Mouse (Mus musculus) stomach, embryonic 14.5 days (tissue): ENCODE results near the gene Ankrd45. TPM values are rescaled to one million over a fixed set of nuclear protein-coding genes. Genes with fewer than 3 reads are reported as not detected.

Experiments
- ATAC-seq: fragments of 200-750 bp; cut with Nextera tagmentation; 2 replicates; pipeline ENCODE4 v1.8.0; 2017; ENCODE audit warnings: low read depth, moderate TSS enrichment; ENCODE audit not compliant: insufficient number of reproducible peaks, insufficient read depth, low FRiP score
- H3K27ac ChIP-seq: fragments of 300-500 bp; sonication (generic); 2 replicates; pipeline ENCODE4 v1.5.1; 2014; ENCODE audit warnings: mild to moderate bottlenecking, low read length, moderate library complexity, mixed read lengths
- H3K27me3 ChIP-seq: fragments of 300-500 bp; sonication (generic); 2 replicates; pipeline ENCODE4 v1.6.1; 2014; ENCODE audit warnings: low read length, control low read depth, mixed read lengths; ENCODE audit not compliant: control insufficient read depth, insufficient read depth
- H3K36me3 ChIP-seq: fragments of 300-500 bp; sonication (generic); 2 replicates; pipeline ENCODE4 v1.6.1; 2014; ENCODE audit warnings: mild to moderate bottlenecking, control low read depth, low read length, moderate library complexity, mixed read lengths; ENCODE audit not compliant: control insufficient read depth, insufficient read depth
- H3K4me1 ChIP-seq: fragments of 300-500 bp; sonication (generic); 2 replicates; pipeline ENCODE4 v1.6.1; 2014; ENCODE audit warnings: low read length, control low read depth, mixed read lengths; ENCODE audit not compliant: control insufficient read depth, insufficient read depth
- H3K4me2 ChIP-seq: fragments of 300-500 bp; sonication (generic); replicated peaks from 2 replicates; pipeline ENCODE4 v1.6.1; 2014; ENCODE audit warnings: low read depth, low read length, control low read depth
- H3K4me3 ChIP-seq: fragments of 300-500 bp; sonication (generic); 2 replicates; pipeline ENCODE4 v1.5.1; 2014; ENCODE audit warnings: low read depth, low read length, control low read depth
- H3K9ac ChIP-seq: fragments of 300-500 bp; sonication (generic); replicated peaks from 2 replicates; pipeline ENCODE4 v1.6.1; 2014; ENCODE audit warnings: low read depth, mild to moderate bottlenecking, control low read depth, low read length, moderate library complexity, mixed read lengths
- H3K9me3 ChIP-seq: fragments of 300-500 bp; sonication (generic); 2 replicates; pipeline ENCODE4 v1.6.1; 2016; ENCODE audit warnings: low read depth, low read length, control low read depth; ENCODE audit not compliant: control insufficient read depth
- WGBS: fragments of 180-500 bp; shearing (Covaris S2); extraction: QIAGEN DNeasy Blood & Tissue Kit; methylation state at CpG from one replicate; pipeline ENCODE4 v1.1.7; 2014; 5-methylcytosine and 5-hydroxymethylcytosine counted together
- polyA plus RNA-seq: library from polyadenylated mRNA; unstranded; fragments of >200 nt; fragmentation: Nextera tagmentation; extraction: Ambion mirVana; gene quantifications from 2 replicates; pipeline ENCODE4 v1.2.1, GENCODE M21; 2014

The Ankrd45 gene
- polyA plus RNA-seq, 1 experiment from 2014 or later = 1.9 TPM

- Histone ChIP-seq H3K27ac (no peak within 1 kb of the TSS), H3K4me2 (no peak within 1 kb of the TSS), H3K9ac (no peak within 1 kb of the TSS), H3K36me3 (no peaks in the 10 kb centered on the region), H3K27me3 (no peaks in the 10 kb centered on the region), H3K4me1 (no peaks in the 10 kb centered on the region), H3K9me3 (no peaks in the 10 kb centered on the region), H3K4me3 (no peak within 1 kb of the TSS)
- WGBS = 82% methylated on average over 3 of the region's 3 CpGs
- ATAC-seq = no peak
These were observed 16.7 kb downstream of the Ankrd45 start, which contains the start of gene Tex50 for GRCm38 (mm10) chr1:161159214-161159613. TSS of gene Tex50 (minus strand) at chr1:161159314.

GRCm38 (mm10) chr1:161160266-161160665, 17.8 kb downstream of the Ankrd45 start:
- Histone ChIP-seq H3K4me1 (no peaks in the 10 kb centered on the region), H3K9ac (no peak overlapping the region), H3K4me3 (no peak overlapping the region), H3K4me2 (no peak overlapping the region), H3K36me3 (no peaks in the 10 kb centered on the region), H3K27me3 (no peaks in the 10 kb centered on the region), H3K27ac (no peak overlapping the region), H3K9me3 (no peaks in the 10 kb centered on the region)
- WGBS = 65% methylated on average over 4 of the region's 4 CpGs
- no peak for ATAC-seq

GRCm38 (mm10) chr1:161170651-161171050, 28.2 kb downstream of the Ankrd45 start:
- Histone ChIP-seq H3K27ac (no peak overlapping the region), H3K27me3 (peaks cover 3% of the 10 kb centered on the region), H3K36me3 (no peaks in the 10 kb centered on the region), H3K4me1 (no peaks in the 10 kb centered on the region), H3K9ac (no peak overlapping the region), H3K4me2 (peak overlapping the region; percentile 50), H3K4me3 (peak overlapping the region; percentile 41), H3K9me3 (no peaks in the 10 kb centered on the region)
- peak; percentile 88 for ATAC-seq
- WGBS = 1% methylated on average over 40 of the region's 40 CpGs

- ATAC-seq = no peak
- Histone ChIP-seq H3K27me3 (no peaks in the 10 kb centered on the region), H3K4me1 (no peaks in the 10 kb centered on the region), H3K27ac (no peak overlapping the region), H3K9me3 (no peaks in the 10 kb centered on the region), H3K9ac (no peak overlapping the region), H3K36me3 (no peaks in the 10 kb centered on the region), H3K4me2 (no peak overlapping the region), H3K4me3 (no peak overlapping the region)
- 53% methylated on average over 8 of the region's 8 CpGs for WGBS
These were observed 38.2 kb downstream of the Ankrd45 start for GRCm38 (mm10) chr1:161180674-161181073.

- no peaks in the 10 kb centered on the region for H3K36me3 ChIP-seq
- no peaks in the 10 kb centered on the region for H3K9me3 ChIP-seq
- H3K4me3 ChIP-seq = no peak overlapping the region
- H3K9ac ChIP-seq = no peak overlapping the region
- no peaks in the 10 kb centered on the region for H3K4me1 ChIP-seq
- no peak overlapping the region for H3K27ac ChIP-seq
- no peak overlapping the region for H3K4me2 ChIP-seq
- ATAC-seq = no peak
- WGBS = 78% methylated on average over 9 of the region's 9 CpGs
- no peaks in the 10 kb centered on the region for H3K27me3 ChIP-seq
These were observed 39.9 kb downstream of the Ankrd45 start for GRCm38 (mm10) chr1:161182386-161182785.

GRCm38 (mm10) chr1:161183677-161184076, 41.2 kb downstream of the Ankrd45 start:
- Histone ChIP-seq H3K9ac (no peak overlapping the region), H3K4me2 (no peak overlapping the region)
- 57% methylated on average over 9 of the region's 9 CpGs for WGBS

GRCm38 (mm10) chr1:161185431-161185830, 42.9 kb downstream of the Ankrd45 start:
- Histone ChIP-seq H3K9ac (no peak overlapping the region), H3K9me3 (no peaks in the 10 kb centered on the region), H3K4me3 (no peak overlapping the region), H3K4me1 (no peaks in the 10 kb centered on the region), H3K27ac (no peak overlapping the region), H3K36me3 (no peaks in the 10 kb centered on the region), H3K4me2 (no peak overlapping the region), H3K27me3 (no peaks in the 10 kb centered on the region)
- ATAC-seq = no peak
- WGBS = 84% methylated on average over 3 of the region's 3 CpGs

More at GRCm38 (mm10) chr1:161183677-161184076, 41.2 kb downstream of the Ankrd45 start:
- Histone ChIP-seq H3K4me3 (no peak overlapping the region), H3K36me3 (no peaks in the 10 kb centered on the region), H3K27me3 (no peaks in the 10 kb centered on the region), H3K9me3 (no peaks in the 10 kb centered on the region), H3K4me1 (no peaks in the 10 kb centered on the region), H3K27ac (no peak overlapping the region)
- no peak for ATAC-seq

- Histone ChIP-seq H3K4me2 (no peak overlapping the region), H3K36me3 (no peaks in the 10 kb centered on the region), H3K27me3 (no peaks in the 10 kb centered on the region), H3K4me1 (no peaks in the 10 kb centered on the region), H3K4me3 (no peak overlapping the region), H3K9ac (no peak overlapping the region), H3K27ac (no peak overlapping the region), H3K9me3 (no peaks in the 10 kb centered on the region)
- WGBS = 66% methylated on average over 9 of the region's 9 CpGs
- no peak for ATAC-seq
These were observed 47.9 kb downstream of the Ankrd45 start for GRCm38 (mm10) chr1:161190253-161190910.
